Mouse (Mus musculus): ENCODE measurements around the gene Ereg. TPM values are rescaled to one million over a fixed set of nuclear protein-coding genes. Genes with fewer than 3 reads are reported as not detected.

Ereg gene
- not detected for polyA plus RNA-seq (2015; fragmentation: Illumina TruSeq; extraction: RNeasy Lipid Tissue Mini Kit (QIAGEN cat#74804); ENCODE audit: insufficient read depth, low replicate concordance)

GRCm38 (mm10) chr5:91074450-91074950, at the start of gene Ereg:
Ereg (plus strand) TSS chr5:91074622.

GRCm38 (mm10) chr5:91027164-91027563, 47.3 kb upstream of the Ereg start, which contains the start of gene Epgn:
Epgn (plus strand) TSS chr5:91027464.

GRCm38 (mm10) chr5:91139446-91139873, 65.0 kb downstream of the Ereg start, which contains the start of gene Areg:
Areg (plus strand) TSS chr5:91139599.

Other genes starting within 250 kb of the Ereg start
- gene Cxcl1, start 183.4 kb upstream of the Ereg start, polyA plus RNA-seq (2015; fragmentation: Illumina TruSeq; extraction: RNeasy Lipid Tissue Mini Kit (QIAGEN cat#74804); ENCODE audit: insufficient read depth, low replicate concordance) = 1.3 TPM
- 0.22 TPM for gene Cxcl2, start 170.8 kb upstream of the Ereg start, polyA plus RNA-seq (2015; fragmentation: Illumina TruSeq; extraction: RNeasy Lipid Tissue Mini Kit (QIAGEN cat#74804); ENCODE audit: insufficient read depth, low replicate concordance)
- 15.7 TPM for gene Mthfd2l, start 143.5 kb upstream of the Ereg start, polyA plus RNA-seq (2015; fragmentation: Illumina TruSeq; extraction: RNeasy Lipid Tissue Mini Kit (QIAGEN cat#74804); ENCODE audit: insufficient read depth, low replicate concordance)
- gene Epgn, start 47.2 kb upstream of the Ereg start, polyA plus RNA-seq (2015; fragmentation: Illumina TruSeq; extraction: RNeasy Lipid Tissue Mini Kit (QIAGEN cat#74804); ENCODE audit: insufficient read depth, low replicate concordance) = not detected
- not detected for gene Areg, start 65.0 kb downstream of the Ereg start, polyA plus RNA-seq (2015; fragmentation: Illumina TruSeq; extraction: RNeasy Lipid Tissue Mini Kit (QIAGEN cat#74804); ENCODE audit: insufficient read depth, low replicate concordance)